Mouse (Mus musculus): Measurements from ENCODE around the gene Tenm3. TPM values are rescaled to one million over a fixed set of nuclear protein-coding genes. Genes with fewer than 3 reads are reported as not detected.

Tenm3 gene
- total and polyA plus RNA-seq, 3 experiments = 0.03 to 0.08 (median 0.07) TPM

DNA sequence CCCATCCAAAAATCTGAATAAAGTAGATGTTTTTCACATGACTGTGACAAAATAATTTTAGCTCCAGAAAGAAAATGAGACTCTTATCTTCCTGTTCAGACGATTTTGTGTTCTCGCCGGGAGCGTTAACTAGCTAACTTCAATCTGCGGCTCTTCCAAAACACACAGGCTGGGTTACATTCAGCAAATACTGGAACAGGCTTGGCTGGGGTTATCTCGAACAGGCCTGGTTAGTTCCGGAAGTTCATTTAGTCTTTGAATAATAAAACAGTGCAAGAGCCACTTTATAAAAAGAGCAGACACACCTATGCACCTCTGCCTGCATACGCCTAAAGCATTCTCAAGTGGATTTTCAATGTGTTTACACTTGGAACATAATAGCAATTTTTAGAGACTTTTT, 40.7 kb downstream of the Tenm3 start:
- no peaks in the 10 kb centered on the region for H3K79me2 ChIP-seq (replicated peaks; ENCODE audit: control insufficient read depth, extremely low read depth, insufficient read depth, poor library complexity, severe bottlenecking)
- H3K4me2 ChIP-seq (ENCODE audit: insufficient read depth, low read depth, poor library complexity, severe bottlenecking) = no peak overlapping the region
- H3K36me3 ChIP-seq (replicated peaks in 1 of 2; ENCODE audit: control insufficient read depth in 1 of 2, insufficient read depth in 1 of 2, low read length in 1 of 2) = no peaks in the 10 kb centered on the region
- no peak for DNase-seq (ENCODE audit: extremely low read depth)
- in situ Hi-C loops (cut with MboI; ENCODE audit: low pct_ligation_motif_present, low pct_unique_long_range_greater_than_20kb, low sequenced_read_pairs) = no loop called here
- H3K27ac ChIP-seq (ENCODE audit: insufficient read depth, low read depth) = no peak overlapping the region
- TF ChIP-seq KAT2A (IDR thresholded peaks at IDR 0.05; ENCODE audit: insufficient replicate concordance, low read length) (no peak), HCFC1 (IDR thresholded peaks at IDR 0.05; ENCODE audit: low read depth, low read length) (no peak), SIN3A (IDR thresholded peaks at IDR 0.05; ENCODE audit: low read length) (no peak), GABPA (IDR thresholded peaks at IDR 0.05; ENCODE audit: insufficient replicate concordance, low read depth, low read length) (no peak), BHLHE40 (IDR thresholded peaks at IDR 0.05; ENCODE audit: low read depth, low read length) (no peak)
- no peak overlapping the region for H3K9ac ChIP-seq (ENCODE audit: insufficient read depth, low read depth)
- peaks cover 50% of the 10 kb centered on the region for H3K9me3 ChIP-seq (replicated peaks; ENCODE audit: low read length)
- dilution Hi-C loops (cut with MboI; ENCODE audit: extremely low pct_ligation_motif_present, extremely low pct_unique_long_range_greater_than_20kb, low sequenced_read_pairs) = no loop called here
- H3K4me1 ChIP-seq (ENCODE audit: control insufficient read depth in 1 of 2, insufficient read depth in 2 of 2) = no peaks in the 10 kb centered on the region
- H3K4me3 ChIP-seq (replicated peaks in 1 of 3; ENCODE audit: low read depth in 2 of 3, low read length in 2 of 3, poor library complexity in 1 of 3) = no peak overlapping the region
- H3K27me3 ChIP-seq (replicated peaks) = no peaks in the 10 kb centered on the region

DNA sequence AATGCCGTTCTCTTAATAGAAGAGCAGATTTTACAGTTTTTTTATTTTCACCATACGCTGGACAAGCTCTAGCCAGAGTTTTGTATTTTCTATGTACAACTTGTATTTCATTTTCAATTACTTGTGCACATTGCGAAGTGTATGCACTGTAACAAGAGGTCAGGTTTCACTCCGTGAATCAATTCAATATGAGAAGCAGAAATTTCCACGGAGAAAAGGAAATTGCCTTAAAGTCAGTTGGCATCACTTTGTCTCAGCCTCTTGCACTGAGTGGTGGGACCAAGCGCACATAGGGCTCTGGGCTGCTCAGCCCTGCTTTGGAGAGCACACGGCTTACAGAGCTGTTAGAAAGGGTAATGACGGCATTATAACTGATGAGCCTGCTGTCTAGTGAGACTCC, 41.5 kb downstream of the Tenm3 start:
- no peak overlapping the region for H3K4me3 ChIP-seq (replicated peaks in 1 of 3; ENCODE audit: low read depth in 2 of 3, low read length in 2 of 3, poor library complexity in 1 of 3)
- no peaks in the 10 kb centered on the region for H3K79me2 ChIP-seq (replicated peaks; ENCODE audit: control insufficient read depth, extremely low read depth, insufficient read depth, poor library complexity, severe bottlenecking)
- in situ Hi-C loops (cut with MboI; ENCODE audit: low pct_ligation_motif_present, low pct_unique_long_range_greater_than_20kb, low sequenced_read_pairs) = no loop called here

DNA sequence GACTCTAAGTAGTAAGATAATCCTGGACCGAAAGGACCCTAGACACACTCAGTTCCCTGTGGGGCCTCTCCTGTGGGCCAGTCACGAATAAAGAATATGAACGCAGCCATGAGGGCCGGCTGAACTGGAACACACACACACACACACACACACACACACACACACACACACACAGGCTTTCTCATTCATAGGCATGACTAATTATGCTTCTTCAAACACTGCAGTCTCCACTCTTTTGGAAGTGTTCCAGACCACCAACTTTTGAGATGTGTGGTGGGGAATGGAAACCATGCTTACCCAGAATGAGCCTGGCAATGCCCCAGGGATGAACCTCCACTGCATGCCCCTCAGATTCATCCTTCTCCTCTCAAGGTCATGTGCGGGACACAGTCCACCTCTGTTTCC, 45.8 kb downstream of the Tenm3 start:
- Histone ChIP-seq H3K4me1 (ENCODE audit: control insufficient read depth in 1 of 2, insufficient read depth in 2 of 2) (no peaks in the 10 kb centered on the region), H3K27me3 (replicated peaks) (no peaks in the 10 kb centered on the region), H3K9me3 (replicated peaks; ENCODE audit: low read length) (peaks cover 56% of the 10 kb centered on the region), H3K9ac (ENCODE audit: insufficient read depth, low read depth) (no peak overlapping the region), H3K36me3 (replicated peaks in 1 of 2; ENCODE audit: control insufficient read depth in 1 of 2, insufficient read depth in 1 of 2, low read length in 1 of 2) (no peaks in the 10 kb centered on the region), H3K27ac (ENCODE audit: insufficient read depth, low read depth) (no peak overlapping the region), H3K79me2 (replicated peaks; ENCODE audit: control insufficient read depth, extremely low read depth, insufficient read depth, poor library complexity, severe bottlenecking) (no peaks in the 10 kb centered on the region), H3K4me3 (replicated peaks in 1 of 3; ENCODE audit: low read depth in 2 of 3, low read length in 2 of 3, poor library complexity in 1 of 3) (no peak overlapping the region), H3K4me2 (ENCODE audit: insufficient read depth, low read depth, poor library complexity, severe bottlenecking) (no peak overlapping the region)
- in situ Hi-C loops (cut with MboI; ENCODE audit: low pct_ligation_motif_present, low pct_unique_long_range_greater_than_20kb, low sequenced_read_pairs) (no loop called here), dilution Hi-C loops (cut with MboI; ENCODE audit: extremely low pct_ligation_motif_present, extremely low pct_unique_long_range_greater_than_20kb, low sequenced_read_pairs) (no loop called here)
- no peak for DNase-seq (ENCODE audit: extremely low read depth)
- TF ChIP-seq SIN3A (IDR thresholded peaks at IDR 0.05; ENCODE audit: low read length) (no peak), JUND (conservative IDR thresholded peaks at IDR 0.05; ENCODE audit: low read depth, low read length) (no peak), JUN (IDR thresholded peaks at IDR 0.05; ENCODE audit: insufficient read depth, low read depth, low read length) (no peak), MAFK (IDR thresholded peaks at IDR 0.05; ENCODE audit: insufficient replicate concordance, low read length) (no peak), MXI1 (IDR thresholded peaks at IDR 0.05; ENCODE audit: low read depth, low read length) (no peak), ZKSCAN1 (IDR thresholded peaks at IDR 0.05; ENCODE audit: borderline replicate concordance, low read depth, low read length) (no peak), MAX (IDR thresholded peaks at IDR 0.05; ENCODE audit: low read length) (no peak), MAZ (IDR thresholded peaks at IDR 0.05; ENCODE audit: low read depth, low read length) (no peak), SMC3 (IDR thresholded peaks at IDR 0.05; ENCODE audit: low read depth, low read length) (no peak), TBP (conservative IDR thresholded peaks at IDR 0.05; ENCODE audit: low read depth, low read length) (no peak), BHLHE40 (IDR thresholded peaks at IDR 0.05; ENCODE audit: low read depth, low read length) (no peak), USF1 (IDR thresholded peaks at IDR 0.05; ENCODE audit: low read depth, low read length) (no peak), ETS1 (conservative IDR thresholded peaks at IDR 0.05; ENCODE audit: low read depth, low read length) (no peak), HCFC1 (IDR thresholded peaks at IDR 0.05; ENCODE audit: low read depth, low read length) (no peak), CTCF (conservative IDR thresholded peaks at IDR 0.05 in 1 of 2, IDR thresholded peaks at IDR 0.05 in 1 of 2; ENCODE audit: low read depth in 2 of 2, low read length in 2 of 2) (no peak), ZC3H11A (IDR thresholded peaks at IDR 0.05; ENCODE audit: low read depth, low read length) (no peak)

More for the DNA sequence above, 41.5 kb downstream of the Tenm3 start:
- Histone ChIP-seq H3K9me3 (replicated peaks; ENCODE audit: low read length) (peaks cover 57% of the 10 kb centered on the region), H3K36me3 (replicated peaks in 1 of 2; ENCODE audit: control insufficient read depth in 1 of 2, insufficient read depth in 1 of 2, low read length in 1 of 2) (no peaks in the 10 kb centered on the region), H3K27ac (ENCODE audit: insufficient read depth, low read depth) (no peak overlapping the region), H3K9ac (ENCODE audit: insufficient read depth, low read depth) (no peak overlapping the region), H3K4me1 (ENCODE audit: control insufficient read depth in 1 of 2, insufficient read depth in 2 of 2) (no peaks in the 10 kb centered on the region), H3K4me2 (ENCODE audit: insufficient read depth, low read depth, poor library complexity, severe bottlenecking) (no peak overlapping the region), H3K27me3 (replicated peaks) (no peaks in the 10 kb centered on the region)
- TF ChIP-seq POLR2AphosphoS2 (IDR thresholded peaks at IDR 0.05; ENCODE audit: low read depth, low read length) (no peak), TBP (conservative IDR thresholded peaks at IDR 0.05; ENCODE audit: low read depth, low read length) (no peak), MYC (IDR thresholded peaks at IDR 0.05; ENCODE audit: low read depth, low read length) (no peak), RCOR1 (conservative IDR thresholded peaks at IDR 0.05; ENCODE audit: low read depth, low read length) (no peak), JUN (IDR thresholded peaks at IDR 0.05; ENCODE audit: insufficient read depth, low read depth, low read length) (no peak), USF2 (conservative IDR thresholded peaks at IDR 0.05; ENCODE audit: low read depth, low read length) (no peak), HCFC1 (IDR thresholded peaks at IDR 0.05; ENCODE audit: low read depth, low read length) (no peak), CHD1 (IDR thresholded peaks at IDR 0.05; ENCODE audit: low read depth, low read length) (no peak), NRF1 (IDR thresholded peaks at IDR 0.05; ENCODE audit: low read depth, low read length) (no peak), SIN3A (IDR thresholded peaks at IDR 0.05; ENCODE audit: low read length) (no peak)
- no peak for DNase-seq (ENCODE audit: extremely low read depth)
- dilution Hi-C loops (cut with MboI; ENCODE audit: extremely low pct_ligation_motif_present, extremely low pct_unique_long_range_greater_than_20kb, low sequenced_read_pairs) = no loop called here

Measured in CH12.LX (cell line).